Mouse (Mus musculus): Measurements from ENCODE around the gene Bloc1s6. TPM values are rescaled to one million over a fixed set of nuclear protein-coding genes. Genes with fewer than 3 reads are reported as not detected.

Gene Bloc1s6
- polyA plus RNA-seq, 1 experiment, result 16.0 TPM

DNA sequence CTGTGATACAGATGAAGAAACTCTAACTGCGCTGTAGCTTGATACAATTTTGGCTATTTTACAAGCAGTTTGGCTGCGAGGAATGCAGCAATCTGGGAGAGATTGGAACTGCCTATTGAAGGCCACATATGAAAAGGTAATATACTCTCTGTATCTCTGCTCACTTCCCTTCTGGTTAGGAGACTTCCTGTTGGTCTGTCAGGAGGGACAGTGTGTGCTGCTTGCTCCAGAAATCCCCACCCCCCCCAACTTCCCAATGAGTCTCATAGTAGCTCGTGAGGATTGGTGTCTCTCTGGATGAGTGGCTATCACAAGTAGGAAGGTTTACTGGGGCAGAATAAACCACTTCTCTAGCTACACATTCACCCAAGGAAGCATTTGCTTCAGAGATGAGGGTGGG, 24.7 kb downstream of the Bloc1s6 start:
- TF ChIP-seq MYOG (IDR thresholded peaks at IDR 0.05; ENCODE audit: control insufficient read depth in 1 of 3, insufficient read depth in 1 of 3, insufficient read length in 2 of 3, low read depth in 2 of 3) (no peak), POLR2A (IDR thresholded peaks at IDR 0.05; ENCODE audit: insufficient read length, low read depth) (no peak), USF1 (IDR thresholded peaks at IDR 0.05; ENCODE audit: low read depth) (no peak), CEBPB (IDR thresholded peaks at IDR 0.05; ENCODE audit: insufficient read depth, poor library complexity, severe bottlenecking) (no peak), TCF12 (IDR thresholded peaks at IDR 0.05; ENCODE audit: insufficient read depth, poor library complexity, severe bottlenecking) (no peak), SRF (IDR thresholded peaks at IDR 0.05; ENCODE audit: control insufficient read depth, insufficient read length, low read depth) (no peak), MYOD1 (IDR thresholded peaks at IDR 0.05; ENCODE audit: control insufficient read depth in 1 of 3, insufficient read length in 2 of 3, low read depth in 2 of 3) (no peak)
- Histone ChIP-seq H3K4me2 (ENCODE audit: low read depth) (no peak overlapping the region), H3K36me3 (ENCODE audit: control insufficient read depth, insufficient read depth) (no peaks in the 10 kb centered on the region), H3K4me3 (no peak overlapping the region), H3K27me3 (ENCODE audit: control insufficient read depth, insufficient read depth, insufficient read length) (no peaks in the 10 kb centered on the region), H3ac (ENCODE audit: control insufficient read depth, insufficient read length) (no peak overlapping the region), H3K79me2 (ENCODE audit: control insufficient read depth, insufficient read depth) (no peaks in the 10 kb centered on the region)

DNA sequence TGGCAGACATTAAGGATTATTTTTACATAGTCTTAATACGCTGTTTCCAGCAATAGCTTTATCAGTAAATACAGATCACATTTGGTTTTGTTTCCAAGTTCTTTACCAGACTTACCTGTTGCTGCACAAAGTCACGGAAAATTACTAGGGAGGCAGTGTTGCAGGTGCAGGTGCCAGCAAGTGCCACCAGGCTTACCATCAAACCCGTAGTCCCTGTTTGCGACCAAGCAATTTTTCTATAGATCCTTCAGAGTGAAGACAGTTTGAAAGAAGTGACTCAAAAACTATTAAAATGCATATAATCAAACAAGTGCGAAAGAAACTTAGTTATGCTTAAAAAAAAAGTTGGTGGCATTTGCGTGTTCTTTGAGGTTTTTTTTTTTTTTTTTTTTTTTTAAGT, 26.2 kb downstream of the Bloc1s6 start:
- Histone ChIP-seq H3K27me3 (ENCODE audit: control insufficient read depth, insufficient read depth, insufficient read length) (no peaks in the 10 kb centered on the region), H3K4me3 (peak overlapping the region; percentile 25), H3ac (ENCODE audit: control insufficient read depth, insufficient read length) (no peak overlapping the region), H3K79me2 (ENCODE audit: control insufficient read depth, insufficient read depth) (no peaks in the 10 kb centered on the region), H3K36me3 (ENCODE audit: control insufficient read depth, insufficient read depth) (no peaks in the 10 kb centered on the region), H3K4me2 (ENCODE audit: low read depth) (peak overlapping the region; percentile 75)
- TF ChIP-seq CEBPB (IDR thresholded peaks at IDR 0.05; ENCODE audit: insufficient read depth, poor library complexity, severe bottlenecking), result no peak
- TF ChIP-seq E2F4 (IDR thresholded peaks at IDR 0.05; ENCODE audit: insufficient read depth), result no peak
- no peak for TF ChIP-seq USF1 (IDR thresholded peaks at IDR 0.05; ENCODE audit: low read depth)
- TF ChIP-seq REST (IDR thresholded peaks at IDR 0.05; ENCODE audit: insufficient read depth, insufficient read length), result no peak
- no peak for TF ChIP-seq MYOD1 (IDR thresholded peaks at IDR 0.05; ENCODE audit: control insufficient read depth in 1 of 3, insufficient read length in 2 of 3, low read depth in 2 of 3)
- no peak for TF ChIP-seq TCF3 (IDR thresholded peaks at IDR 0.05; ENCODE audit: insufficient read length, low read depth)
- no peak for TF ChIP-seq SRF (IDR thresholded peaks at IDR 0.05; ENCODE audit: control insufficient read depth, insufficient read length, low read depth)
- TF ChIP-seq MAX (IDR thresholded peaks at IDR 0.05; ENCODE audit: low read depth), result no peak
- no peak for TF ChIP-seq POLR2A (IDR thresholded peaks at IDR 0.05; ENCODE audit: insufficient read length, low read depth)
- TF ChIP-seq POLR2AphosphoS2 (IDR thresholded peaks at IDR 0.05; ENCODE audit: insufficient read length, low read depth), result no peak
- TF ChIP-seq TCF12 (IDR thresholded peaks at IDR 0.05; ENCODE audit: insufficient read depth, poor library complexity, severe bottlenecking), result no peak
- TF ChIP-seq MYOG (IDR thresholded peaks at IDR 0.05; ENCODE audit: control insufficient read depth in 1 of 3, insufficient read depth in 1 of 3, insufficient read length in 2 of 3, low read depth in 2 of 3), result no peak

- no peaks in the 10 kb centered on the region for H3K79me2 ChIP-seq (ENCODE audit: control insufficient read depth, insufficient read depth)
- no peaks in the 10 kb centered on the region for H3K27me3 ChIP-seq (ENCODE audit: control insufficient read depth, insufficient read depth, insufficient read length)
- peak within 1 kb of the TSS; percentile 25 for H3K4me3 ChIP-seq
- peak within 1 kb of the TSS; percentile 75 for H3K4me2 ChIP-seq (ENCODE audit: low read depth)
- no peaks in the 10 kb centered on the region for H3K36me3 ChIP-seq (ENCODE audit: control insufficient read depth, insufficient read depth)
- H3ac ChIP-seq (ENCODE audit: control insufficient read depth, insufficient read length), result no peak within 1 kb of the TSS
- TF ChIP-seq MYOG (IDR thresholded peaks at IDR 0.05; ENCODE audit: control insufficient read depth in 1 of 3, insufficient read depth in 1 of 3, insufficient read length in 2 of 3, low read depth in 2 of 3) (no peak), POLR2A (IDR thresholded peaks at IDR 0.05; ENCODE audit: insufficient read length, low read depth) (peak; percentile 74), CEBPB (IDR thresholded peaks at IDR 0.05; ENCODE audit: insufficient read depth, poor library complexity, severe bottlenecking) (no peak), POLR2AphosphoS2 (IDR thresholded peaks at IDR 0.05; ENCODE audit: insufficient read length, low read depth) (peak; percentile 67)
These were observed 26.9 kb downstream of the Bloc1s6 start, which contains the start of gene Sqor for GRCm38 (mm10) chr2:122765071-122765793. Gene Sqor, plus strand, starts transcription at chr2:122765237.

- TF ChIP-seq CEBPB (IDR thresholded peaks at IDR 0.05; ENCODE audit: insufficient read depth, poor library complexity, severe bottlenecking) (no peak), POLR2AphosphoS2 (IDR thresholded peaks at IDR 0.05; ENCODE audit: insufficient read length, low read depth) (no peak), E2F4 (IDR thresholded peaks at IDR 0.05; ENCODE audit: insufficient read depth) (no peak), MYOG (IDR thresholded peaks at IDR 0.05; ENCODE audit: control insufficient read depth in 1 of 3, insufficient read depth in 1 of 3, insufficient read length in 2 of 3, low read depth in 2 of 3) (no peak), MAX (IDR thresholded peaks at IDR 0.05; ENCODE audit: low read depth) (no peak), TCF3 (IDR thresholded peaks at IDR 0.05; ENCODE audit: insufficient read length, low read depth) (no peak), USF1 (IDR thresholded peaks at IDR 0.05; ENCODE audit: low read depth) (no peak), TCF12 (IDR thresholded peaks at IDR 0.05; ENCODE audit: insufficient read depth, poor library complexity, severe bottlenecking) (no peak), REST (IDR thresholded peaks at IDR 0.05; ENCODE audit: insufficient read depth, insufficient read length) (no peak), MYOD1 (IDR thresholded peaks at IDR 0.05; ENCODE audit: control insufficient read depth in 1 of 3, insufficient read length in 2 of 3, low read depth in 2 of 3) (no peak)
- no peaks in the 10 kb centered on the region for H3K79me2 ChIP-seq (ENCODE audit: control insufficient read depth, insufficient read depth)
- H3K4me3 ChIP-seq, result peak overlapping the region; percentile 25
- no peaks in the 10 kb centered on the region for H3K27me3 ChIP-seq (ENCODE audit: control insufficient read depth, insufficient read depth, insufficient read length)
- H3K4me2 ChIP-seq (ENCODE audit: low read depth), result peak overlapping the region; percentile 75
- H3ac ChIP-seq (ENCODE audit: control insufficient read depth, insufficient read length), result no peak overlapping the region
- no peaks in the 10 kb centered on the region for H3K36me3 ChIP-seq (ENCODE audit: control insufficient read depth, insufficient read depth)
These were observed 27.5 kb downstream of the Bloc1s6 start for GRCm38 (mm10) chr2:122765794-122766145.

GRCm38 (mm10) chr2:122771002-122771401, 32.7 kb downstream of the Bloc1s6 start:
- Histone ChIP-seq H3K4me2 (ENCODE audit: low read depth) (no peak overlapping the region), H3ac (ENCODE audit: control insufficient read depth, insufficient read length) (no peak overlapping the region), H3K4me3 (no peak overlapping the region), H3K79me2 (ENCODE audit: control insufficient read depth, insufficient read depth) (no peaks in the 10 kb centered on the region), H3K36me3 (ENCODE audit: control insufficient read depth, insufficient read depth) (no peaks in the 10 kb centered on the region), H3K27me3 (ENCODE audit: control insufficient read depth, insufficient read depth, insufficient read length) (no peaks in the 10 kb centered on the region)
- TF ChIP-seq POLR2A (IDR thresholded peaks at IDR 0.05; ENCODE audit: insufficient read length, low read depth), result no peak
- no peak for TF ChIP-seq MAX (IDR thresholded peaks at IDR 0.05; ENCODE audit: low read depth)
- TF ChIP-seq CEBPB (IDR thresholded peaks at IDR 0.05; ENCODE audit: insufficient read depth, poor library complexity, severe bottlenecking), result no peak
- no peak for TF ChIP-seq REST (IDR thresholded peaks at IDR 0.05; ENCODE audit: insufficient read depth, insufficient read length)
